Mouse (Mus musculus) spleen, adult 2 months (tissue): Measurements from ENCODE around the gene Abca13. TPM values are rescaled to one million over a fixed set of nuclear protein-coding genes. Genes with fewer than 3 reads are reported as not detected.
"Not testable (repeated sequence)": the region's sequence is repeated elsewhere in the genome, so short reads cannot be mapped to it uniquely, and the experiment has no call there.

Experiments
- DNase-seq, 2 experiments: peaks; one replicate each; pipeline versions ENCODE4 v3.0.0 to v3.0.0-alpha.2; 2012 to 2021; ENCODE audit warnings: low spot score in 2 of 2, low read depth in 1 of 2
- H3K27ac ChIP-seq: fragments of 200-500 bp; 2 replicates; pipeline ENCODE4 v1.5.1; 2012; ENCODE audit warnings: low read length, inconsistent platforms; ENCODE audit not compliant: insufficient read depth
- H3K27me3 ChIP-seq: fragments of 200-500 bp; 2 replicates; pipeline ENCODE4 v1.6.1; 2012; ENCODE audit warnings: mild to moderate bottlenecking, moderate library complexity, low read length, inconsistent platforms; ENCODE audit not compliant: control insufficient read depth, insufficient read depth
- H3K36me3 ChIP-seq: fragments of 200-500 bp; 2 replicates; pipeline ENCODE4 v1.6.1; 2012; ENCODE audit warnings: mild to moderate bottlenecking, low read length, inconsistent platforms; ENCODE audit not compliant: control insufficient read depth, insufficient read depth
- H3K4me1 ChIP-seq: fragments of 200-500 bp; 2 replicates; pipeline ENCODE4 v1.6.1; 2011; ENCODE audit warnings: inconsistent platforms; ENCODE audit not compliant: control insufficient read depth, insufficient read depth, insufficient read length
- H3K4me3 ChIP-seq: fragments of 200-500 bp; 2 replicates; pipeline ENCODE4 v1.5.1; 2011; ENCODE audit warnings: mild to moderate bottlenecking, inconsistent platforms; ENCODE audit not compliant: insufficient read depth, insufficient read length; ENCODE audit errors: extremely low read depth
- CTCF ChIP-seq: fragments of 200-500 bp; IDR thresholded peaks from 2 replicates; pipeline ENCODE4 v1.5.1; 2011; ENCODE audit warnings: mild to moderate bottlenecking, inconsistent platforms; ENCODE audit not compliant: insufficient read depth, insufficient read length, insufficient replicate concordance; ENCODE audit errors: extremely low read depth
- POLR2A ChIP-seq: fragments of 200-500 bp; IDR thresholded peaks from 2 replicates; pipeline ENCODE4 v1.6.1; 2011; ENCODE audit warnings: low read depth, low read length, inconsistent platforms
- WGBS: fragments of 180-500 bp; shearing (Covaris S2); methylation state at CpG from one replicate; pipeline ENCODE4 v1.1.7; 2018; 5-methylcytosine and 5-hydroxymethylcytosine counted together
- polyA plus RNA-seq: library from polyadenylated mRNA; depleted of rRNA; stranded (reverse); fragments of >200 nt; gene quantifications from 2 replicates; pipeline ENCODE4 v1.2.3, GENCODE M21; 2012; rRNA removed

The Abca13 gene
- polyA plus RNA-seq = 0.04 and 0.05 TPM in 2 replicates

DNA sequence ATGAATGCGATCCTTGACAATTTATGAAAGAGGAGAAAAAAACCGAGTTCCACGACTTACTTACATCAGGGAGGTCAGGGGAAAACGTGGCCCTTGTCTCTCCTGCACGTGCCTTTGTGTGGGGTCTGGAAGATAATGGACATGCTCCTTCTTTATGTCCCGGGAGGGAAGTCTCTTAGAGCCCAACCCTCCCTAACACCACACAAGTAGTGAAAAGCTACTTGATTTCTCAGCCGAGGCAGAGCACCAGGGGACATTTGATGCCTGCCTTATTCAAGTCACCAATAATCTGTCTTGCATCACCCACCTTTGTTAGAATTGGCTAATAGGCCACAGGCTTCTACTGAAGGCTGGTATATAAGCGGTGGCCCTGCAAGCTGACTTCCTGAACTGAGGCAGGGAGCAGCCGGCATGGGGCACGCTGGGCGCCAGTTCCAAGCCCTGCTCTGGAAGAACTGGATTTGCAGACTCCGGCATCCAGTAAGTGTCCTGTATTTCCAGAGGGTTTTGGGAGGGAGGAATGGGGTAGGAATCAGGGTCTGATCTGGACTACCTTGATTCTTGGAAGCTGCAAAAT is at the start of gene Abca13:
Gene Abca13, plus strand, starts transcription at position 388 of the 577 bp plus-strand sequence.
- no peaks in the 10 kb centered on the region for H3K4me1 ChIP-seq
- no peak for DNase-seq
- H3K4me3 ChIP-seq = no peak within 1 kb of the TSS
- TF ChIP-seq POLR2A = no peak
- TF ChIP-seq CTCF = no peak
- no peak within 1 kb of the TSS for H3K27ac ChIP-seq
- no peaks in the 10 kb centered on the region for H3K36me3 ChIP-seq
- 81% methylated on average over 12 of the region's 12 CpGs for WGBS
- H3K27me3 ChIP-seq = no peaks in the 10 kb centered on the region

GRCm38 (mm10) chr11:9145113-9145512 is 46.6 kb upstream of the Abca13 start:
- Histone ChIP-seq H3K27ac (no peak overlapping the region), H3K36me3 (no peaks in the 10 kb centered on the region), H3K4me1 (no peaks in the 10 kb centered on the region), H3K4me3 (no peak overlapping the region), H3K27me3 (no peaks in the 10 kb centered on the region)
- 89% methylated on average over 2 of the region's 2 CpGs for WGBS
- no peak for TF ChIP-seq CTCF
- no peak for TF ChIP-seq POLR2A
- no peak for DNase-seq

GRCm38 (mm10) chr11:9146115-9146514 is 45.6 kb upstream of the Abca13 start:
- WGBS = 92% methylated on average over 4 of the region's 4 CpGs
- DNase-seq = no peak
- Histone ChIP-seq H3K36me3 (no peaks in the 10 kb centered on the region), H3K4me1 (no peaks in the 10 kb centered on the region), H3K27ac (no peak overlapping the region), H3K27me3 (no peaks in the 10 kb centered on the region), H3K4me3 (no peak overlapping the region)
- TF ChIP-seq CTCF (no peak), POLR2A (no peak)

DNA sequence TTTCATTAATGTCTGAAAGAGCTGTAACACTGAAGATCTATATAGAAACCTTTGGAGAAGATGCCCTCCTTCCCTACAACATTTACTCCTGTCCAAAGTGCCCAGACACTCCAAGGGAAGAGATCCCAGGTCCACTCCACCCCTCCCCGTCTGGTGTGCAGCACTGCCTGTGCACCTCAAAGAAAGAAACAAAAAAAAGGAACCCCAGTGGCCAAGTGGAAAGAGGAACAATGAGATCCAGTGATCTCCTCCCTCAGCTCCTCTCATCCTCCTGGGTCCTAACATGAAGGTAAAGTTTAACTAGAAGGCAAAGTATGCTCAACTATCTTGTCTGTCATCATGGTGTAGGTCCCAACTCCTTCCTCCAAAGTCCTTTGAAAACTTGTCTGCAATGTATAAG is 45.1 kb upstream of the Abca13 start:
- TF ChIP-seq POLR2A = no peak
- no peak for TF ChIP-seq CTCF
- H3K4me1 ChIP-seq = no peaks in the 10 kb centered on the region
- no peak for DNase-seq
- H3K27ac ChIP-seq = no peak overlapping the region
- H3K4me3 ChIP-seq = no peak overlapping the region
- WGBS = 65% methylated on average over 1 of the region's 1 CpGs
- H3K27me3 ChIP-seq = no peaks in the 10 kb centered on the region
- no peaks in the 10 kb centered on the region for H3K36me3 ChIP-seq

DNA sequence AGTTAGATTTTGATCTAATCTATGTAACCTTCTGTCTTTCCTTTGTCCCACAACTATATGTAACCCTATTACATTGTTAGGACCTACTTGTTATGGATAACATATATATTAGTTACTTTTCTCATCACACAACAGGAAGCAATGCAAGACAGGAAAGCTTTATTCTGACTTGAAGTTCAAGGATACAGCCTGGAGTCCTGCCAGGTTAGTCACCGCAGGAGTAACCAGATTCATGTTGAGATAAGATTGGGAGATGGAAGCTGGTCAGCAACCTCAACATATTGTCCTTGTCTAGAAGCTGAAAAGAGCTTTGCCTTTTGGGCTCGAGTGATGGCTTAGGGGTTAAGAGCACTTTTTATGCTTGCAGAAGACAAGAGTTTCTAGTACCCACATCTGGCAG is 43.5 kb upstream of the Abca13 start:
- Histone ChIP-seq H3K4me3 (no peak overlapping the region), H3K27me3 (no peaks in the 10 kb centered on the region), H3K27ac (no peak overlapping the region), H3K4me1 (no peaks in the 10 kb centered on the region), H3K36me3 (no peaks in the 10 kb centered on the region)
- WGBS = 57% methylated on average over 2 of the region's 2 CpGs
- DNase-seq = no peak
- TF ChIP-seq POLR2A (no peak), CTCF (no peak)

DNA sequence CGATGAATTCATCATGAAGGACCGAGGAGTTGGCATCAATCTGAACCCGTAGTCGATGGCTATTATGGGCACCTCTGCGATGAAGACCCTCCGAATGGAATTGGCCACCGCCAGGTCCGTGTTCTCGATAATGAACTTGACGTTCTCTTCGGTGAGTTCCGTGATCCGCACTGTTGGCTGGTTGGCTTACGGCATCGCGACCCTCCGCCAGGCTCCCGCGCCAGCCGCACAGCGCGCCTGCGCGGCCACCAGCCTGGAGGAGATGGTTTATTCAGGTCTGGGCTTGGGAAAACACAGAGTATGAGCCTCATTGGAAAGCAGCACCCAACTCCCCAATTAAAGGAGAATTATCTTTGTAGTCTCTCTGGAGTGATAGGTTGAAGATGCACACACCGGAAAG is 41.3 kb upstream of the Abca13 start:
- DNase-seq, H3K4me1 ChIP-seq, H3K27ac ChIP-seq, H3K4me3 ChIP-seq, H3K36me3 ChIP-seq, H3K27me3 ChIP-seq: not testable (repeated sequence)
- 90% methylated on average over 25 of the region's 25 CpGs for WGBS

DNA sequence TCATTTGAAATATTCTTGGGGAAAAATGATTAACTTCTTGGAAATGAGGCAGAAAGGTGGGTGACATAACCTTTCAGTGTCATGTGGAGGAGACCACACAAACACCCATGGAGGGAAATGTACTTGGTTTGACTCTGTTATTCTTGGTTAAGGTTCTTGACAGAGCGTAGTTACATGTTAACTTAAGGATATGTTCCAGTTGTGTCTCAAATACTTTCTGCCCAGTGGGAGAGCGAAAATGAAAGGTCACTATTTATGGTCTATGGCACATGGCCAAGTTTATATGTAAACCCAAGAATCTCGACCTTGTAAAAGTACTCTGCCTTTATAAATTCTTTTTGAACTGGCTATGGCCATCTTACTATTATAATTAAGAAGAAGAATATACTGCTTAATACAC is 31.8 kb upstream of the Abca13 start:
- Histone ChIP-seq H3K36me3 (no peaks in the 10 kb centered on the region), H3K27me3 (no peaks in the 10 kb centered on the region), H3K27ac (no peak overlapping the region), H3K4me3 (no peak overlapping the region), H3K4me1 (no peaks in the 10 kb centered on the region)
- TF ChIP-seq POLR2A (no peak), CTCF (no peak)
- DNase-seq = no peak
- 61% methylated on average over 3 of the region's 3 CpGs for WGBS
